8 mouse cellular contexts compared by ENCODE assay signal in genomic region chr2:32680051-32680451, GRCm38 (mm10). TPM values are rescaled to one million over a fixed set of nuclear protein-coding genes. Genes with fewer than 3 reads are reported as not detected.
DNase-seq lines count a peak whose midpoint lies in the region; ATAC-seq and TF ChIP-seq lines count a peak whose summit lies in the region.

No protein-coding gene starts in this region.

- peak; percentile 48; the same call in 1 of the 2 replicates for ATAC-seq in lung, embryonic 14.5 days (ENCODE audit: insufficient read depth)
- no peak for ATAC-seq in heart, embryonic 11.5 days (replicated peaks; ENCODE audit: insufficient number of reproducible peaks, low FRiP score, low TSS enrichment)
- no peak for ATAC-seq in limb, embryonic 11.5 days (ENCODE audit: insufficient number of reproducible peaks, low FRiP score, low TSS enrichment, low read depth)
- ATAC-seq in midbrain, embryonic 11.5 days (ENCODE audit: low FRiP score): no peak

- peaks cover 78% of the 10 kb centered on the region for H3K36me3 ChIP-seq in lung, embryonic 14.5 days (ENCODE audit: insufficient read depth)
- peaks cover 12% of the 10 kb centered on the region; the same call in 1 of the 2 replicates for H3K36me3 ChIP-seq in heart, embryonic 11.5 days (ENCODE audit: control insufficient read depth, insufficient read depth, low read length)
- H3K36me3 ChIP-seq in limb, embryonic 11.5 days (ENCODE audit: control insufficient read depth, insufficient read depth, low read length): no peaks in the 10 kb centered on the region; the same call in 1 of the 2 replicates
- H3K36me3 ChIP-seq in midbrain, embryonic 11.5 days (ENCODE audit: control insufficient read depth, insufficient read depth, low read length): peaks cover 6% of the 10 kb centered on the region; the same call in 1 of the 2 replicates

- no peaks in the 10 kb centered on the region for H3K27me3 ChIP-seq in lung, embryonic 14.5 days (ENCODE audit: insufficient read depth, low read length)
- no peaks in the 10 kb centered on the region for H3K27me3 ChIP-seq in heart, embryonic 11.5 days (ENCODE audit: control insufficient read depth, insufficient read depth, low read length)
- no peaks in the 10 kb centered on the region for H3K27me3 ChIP-seq in limb, embryonic 11.5 days (ENCODE audit: control insufficient read depth, insufficient read depth, low read length)
- H3K27me3 ChIP-seq in midbrain, embryonic 11.5 days (ENCODE audit: control insufficient read depth, insufficient read depth, low read length): no peaks in the 10 kb centered on the region

- peaks cover 6% of the 10 kb centered on the region for H3K9me3 ChIP-seq in lung, embryonic 14.5 days (ENCODE audit: low read depth, low read length)
- H3K9me3 ChIP-seq in heart, embryonic 11.5 days (replicated peaks; ENCODE audit: control insufficient read depth, low read length): no peaks in the 10 kb centered on the region
- H3K9me3 ChIP-seq in limb, embryonic 11.5 days (ENCODE audit: control insufficient read depth, low read length): no peaks in the 10 kb centered on the region
- no peaks in the 10 kb centered on the region for H3K9me3 ChIP-seq in midbrain, embryonic 11.5 days (ENCODE audit: control insufficient read depth, low read length)

- H3K9ac ChIP-seq in lung, embryonic 14.5 days: no peak overlapping the region
- peak overlapping the region; percentile 40 for H3K9ac ChIP-seq in heart, embryonic 11.5 days (ENCODE audit: low read depth, low read length)
- 0 out of 2 replicates have a peak overlapping the region, but pooled peaks have one; percentile 41 for H3K9ac ChIP-seq in limb, embryonic 11.5 days (ENCODE audit: low read length)
- H3K9ac ChIP-seq in midbrain, embryonic 11.5 days (ENCODE audit: low read length): no peak overlapping the region

- DNase-seq in lung, embryonic 14.5 days: peak; percentile 41
- no peak for DNase-seq in lung, postnatal 25 days (ENCODE audit: low spot score)
- DNase-seq in adrenal gland, postnatal 14 days: peak; percentile 82
- no peak for DNase-seq in limb, embryonic 11.5 days (ENCODE audit: low spot score)
- no peak for DNase-seq in spleen, postnatal 36 days (ENCODE audit: low spot score in 2 of 2)
- no peak for DNase-seq in layer of hippocampus, adult 9-10 months (ENCODE audit: low spot score)
- no peak for DNase-seq in midbrain, embryonic 11.5 days (ENCODE audit: low spot score, missing footprints)

- no peak overlapping the region for H3K4me3 ChIP-seq in lung, embryonic 14.5 days (ENCODE audit: low read depth, low read length)
- H3K4me3 ChIP-seq in heart, embryonic 11.5 days (ENCODE audit: low read depth, low read length): no peak overlapping the region
- H3K4me3 ChIP-seq in limb, embryonic 11.5 days (ENCODE audit: low read depth, low read length): no peak overlapping the region
- H3K4me3 ChIP-seq in midbrain, embryonic 11.5 days (ENCODE audit: low read depth, low read length): no peak overlapping the region

- 31% methylated on average over 7 of the region's 7 CpGs for WGBS in lung, embryonic 14.5 days
- WGBS in heart, embryonic 11.5 days (ENCODE audit: insufficient replicate concordance): 27% methylated on average over 7 of the region's 7 CpGs
- whole genome bisulfite sequencing in limb, embryonic 11.5 days: 36% methylated on average over 7 of the region's 7 CpGs
- 71% methylated on average over 7 of the region's 7 CpGs for WGBS in midbrain, embryonic 11.5 days

- H3K4me1 ChIP-seq in lung, embryonic 14.5 days (ENCODE audit: insufficient read depth): no peaks in the 10 kb centered on the region
- H3K4me1 ChIP-seq in heart, embryonic 11.5 days (ENCODE audit: control insufficient read depth, insufficient read depth, low read length): peaks cover 13% of the 10 kb centered on the region
- H3K4me1 ChIP-seq in limb, embryonic 11.5 days (ENCODE audit: control insufficient read depth, insufficient read depth, low read length): peaks cover 8% of the 10 kb centered on the region; the same call in 1 of the 2 replicates
- no peaks in the 10 kb centered on the region for H3K4me1 ChIP-seq in midbrain, embryonic 11.5 days (ENCODE audit: control insufficient read depth, insufficient read depth, low read length)

- H3K4me2 ChIP-seq in lung, embryonic 14.5 days: no peak overlapping the region
- no peak overlapping the region for H3K4me2 ChIP-seq in heart, embryonic 11.5 days
- H3K4me2 ChIP-seq in limb, embryonic 11.5 days (ENCODE audit: low read depth, severe bottlenecking): no peak overlapping the region
- no peak overlapping the region for H3K4me2 ChIP-seq in midbrain, embryonic 11.5 days

- no peak overlapping the region for H3K27ac ChIP-seq in lung, embryonic 14.5 days (ENCODE audit: low read depth)
- peak overlapping the region; percentile 32 for H3K27ac ChIP-seq in heart, embryonic 11.5 days (ENCODE audit: low read depth, low read length)
- H3K27ac ChIP-seq in limb, embryonic 11.5 days (replicated peaks; ENCODE audit: low read depth, low read length): no peak overlapping the region
- no peak overlapping the region for H3K27ac ChIP-seq in midbrain, embryonic 11.5 days (ENCODE audit: low read depth, low read length)

- TF ChIP-seq CTCF in lung, embryonic 14.5 days (IDR thresholded peaks at IDR 0.05; ENCODE audit: low read depth): no peak

RNA-seq across cellular contexts. Expression of gene Fpgs, which starts 23.9 kb away (rescaled TPM):
- polyA plus RNA-seq in lung, embryonic 14.5 days (2014; fragmentation: Nextera tagmentation; extraction: Ambion mirVana): 28.4 and 32.7 TPM in 2 replicates
- total RNA-seq in adrenal gland, postnatal 14 days (2021): 16.2 and 35.8 TPM in 2 replicates
- polyA plus RNA-seq in heart, embryonic 11.5 days (2014; fragmentation: Nextera tagmentation; extraction: Ambion mirVana): 14.5 and 15.3 TPM in 2 replicates
- polyA plus RNA-seq in limb, embryonic 11.5 days (2014; fragmentation: Nextera tagmentation; extraction: Ambion mirVana): 22.1 and 23.2 TPM in 2 replicates
- polyA plus RNA-seq in midbrain, embryonic 11.5 days (2014; fragmentation: Nextera tagmentation; extraction: Ambion mirVana): 10.3 and 13.9 TPM in 2 replicates

RNA-seq across cellular contexts. Expression of gene Cdk9, which starts 32.8 kb away (rescaled TPM):
- polyA plus RNA-seq in lung, embryonic 14.5 days (2014; fragmentation: Nextera tagmentation; extraction: Ambion mirVana): 81.7 and 84.3 TPM in 2 replicates
- 67.4 and 79.7 TPM in 2 replicates for total RNA-seq in adrenal gland, postnatal 14 days (2021)
- 53.8 and 61.2 TPM in 2 replicates for polyA plus RNA-seq in heart, embryonic 11.5 days (2014; fragmentation: Nextera tagmentation; extraction: Ambion mirVana)
- polyA plus RNA-seq in limb, embryonic 11.5 days (2014; fragmentation: Nextera tagmentation; extraction: Ambion mirVana): 98.3 and 101 TPM in 2 replicates
- polyA plus RNA-seq in midbrain, embryonic 11.5 days (2014; fragmentation: Nextera tagmentation; extraction: Ambion mirVana): 72.8 and 82.6 TPM in 2 replicates

RNA-seq across cellular contexts. Expression of gene Eng, which starts 33.7 kb away (rescaled TPM):
- 91.1 and 98.5 TPM in 2 replicates for polyA plus RNA-seq in lung, embryonic 14.5 days (2014; fragmentation: Nextera tagmentation; extraction: Ambion mirVana)
- total RNA-seq in adrenal gland, postnatal 14 days (2021): 105 and 106 TPM in 2 replicates
- polyA plus RNA-seq in heart, embryonic 11.5 days (2014; fragmentation: Nextera tagmentation; extraction: Ambion mirVana): 113 and 127 TPM in 2 replicates
- polyA plus RNA-seq in limb, embryonic 11.5 days (2014; fragmentation: Nextera tagmentation; extraction: Ambion mirVana): 19.3 TPM in 2 replicates
- polyA plus RNA-seq in midbrain, embryonic 11.5 days (2014; fragmentation: Nextera tagmentation; extraction: Ambion mirVana): 20.5 and 22.7 TPM in 2 replicates

RNA-seq across cellular contexts. Expression of gene Sh2d3c, which starts 40.8 kb away (rescaled TPM):
- 37.6 and 38.8 TPM in 2 replicates for polyA plus RNA-seq in lung, embryonic 14.5 days (2014; fragmentation: Nextera tagmentation; extraction: Ambion mirVana)
- 29.8 and 39.3 TPM in 2 replicates for total RNA-seq in adrenal gland, postnatal 14 days (2021)
- 26.4 and 29.1 TPM in 2 replicates for polyA plus RNA-seq in heart, embryonic 11.5 days (2014; fragmentation: Nextera tagmentation; extraction: Ambion mirVana)
- polyA plus RNA-seq in limb, embryonic 11.5 days (2014; fragmentation: Nextera tagmentation; extraction: Ambion mirVana): 12.2 and 13.1 TPM in 2 replicates
- polyA plus RNA-seq in midbrain, embryonic 11.5 days (2014; fragmentation: Nextera tagmentation; extraction: Ambion mirVana): 23.4 and 25.5 TPM in 2 replicates

RNA-seq across cellular contexts. Expression of gene Ak1, which starts 58.5 kb away (rescaled TPM):
- polyA plus RNA-seq in lung, embryonic 14.5 days (2014; fragmentation: Nextera tagmentation; extraction: Ambion mirVana): 34.3 and 35.8 TPM in 2 replicates
- 53.2 and 61.4 TPM in 2 replicates for total RNA-seq in adrenal gland, postnatal 14 days (2021)
- 212 and 221 TPM in 2 replicates for polyA plus RNA-seq in heart, embryonic 11.5 days (2014; fragmentation: Nextera tagmentation; extraction: Ambion mirVana)
- polyA plus RNA-seq in limb, embryonic 11.5 days (2014; fragmentation: Nextera tagmentation; extraction: Ambion mirVana): 25.4 and 29.8 TPM in 2 replicates
- 18.3 and 22.0 TPM in 2 replicates for polyA plus RNA-seq in midbrain, embryonic 11.5 days (2014; fragmentation: Nextera tagmentation; extraction: Ambion mirVana)

Comparison
In these comparisons a context has a peak if more than half of its experiments do, and no peak if none do; other contexts are left out.
1. DNase-seq: peak in lung, embryonic 14.5 days (single experiment) and adrenal gland, postnatal 14 days (single experiment); none in lung, postnatal 25 days (single experiment), limb, embryonic 11.5 days (single experiment), spleen, postnatal 36 days (0 of 2), layer of hippocampus, adult 9-10 months (single experiment) and midbrain, embryonic 11.5 days (single experiment).
2. H3K9ac ChIP-seq: peak in heart, embryonic 11.5 days (single experiment) and limb, embryonic 11.5 days (single experiment); none in lung, embryonic 14.5 days (single experiment) and midbrain, embryonic 11.5 days (single experiment).